Mouse (Mus musculus) lung, postnatal 10 days (tissue): Measurements from ENCODE around the gene Amdhd2.

ENCODE experiments used
- DNase-seq: peaks from one replicate; pipeline ENCODE4 v3.0.0; 2021

The Amdhd2 gene

GRCm38 (mm10) chr17:24197032-24197824 is 33.7 kb upstream of the Amdhd2 start:
- no peak for DNase-seq

- no peak for DNase-seq
These were observed 31.8 kb upstream of the Amdhd2 start for GRCm38 (mm10) chr17:24195349-24195748.

- no peak for DNase-seq
These were observed 30.2 kb upstream of the Amdhd2 start for GRCm38 (mm10) chr17:24193769-24194168.

GRCm38 (mm10) chr17:24193268-24193667 is 29.7 kb upstream of the Amdhd2 start:
- DNase-seq, result no peak

- no peak for DNase-seq
These were observed 29.3 kb upstream of the Amdhd2 start for GRCm38 (mm10) chr17:24192848-24193247.

- no peak for DNase-seq
These were observed 27.9 kb upstream of the Amdhd2 start for GRCm38 (mm10) chr17:24191481-24191880.

GRCm38 (mm10) chr17:24190934-24191333 is 27.4 kb upstream of the Amdhd2 start:
- no peak for DNase-seq

- no peak for DNase-seq
These were observed 10.7 kb upstream of the Amdhd2 start for GRCm38 (mm10) chr17:24174259-24174658.

- DNase-seq, result peak; percentile 81
These were observed 9.9 kb upstream of the Amdhd2 start for GRCm38 (mm10) chr17:24173423-24173822.

- DNase-seq, result no peak
These were observed 8.2 kb upstream of the Amdhd2 start for GRCm38 (mm10) chr17:24171738-24172137.

GRCm38 (mm10) chr17:24170729-24171128 is 7.2 kb upstream of the Amdhd2 start:
- no peak for DNase-seq

- DNase-seq, result no peak
These were observed 6.6 kb upstream of the Amdhd2 start for GRCm38 (mm10) chr17:24170125-24170524.

- DNase-seq, result peak; percentile 96
These were observed 5.9 kb upstream of the Amdhd2 start, which contains the start of gene Atp6v0c for GRCm38 (mm10) chr17:24169317-24170065. TSS of gene Atp6v0c (minus strand) at chr17:24169702.

GRCm38 (mm10) chr17:24168590-24169277 is 5.2 kb upstream of the Amdhd2 start:
- peak; percentile 72 for DNase-seq

GRCm38 (mm10) chr17:24167891-24168505 is 4.4 kb upstream of the Amdhd2 start:
- DNase-seq, result no peak

- no peak for DNase-seq
These were observed 3.6 kb upstream of the Amdhd2 start for GRCm38 (mm10) chr17:24167120-24167519.

- DNase-seq, result peak; percentile 23
These were observed 1.1 kb upstream of the Amdhd2 start for GRCm38 (mm10) chr17:24164566-24165259.

- peak; percentile 65 for DNase-seq
These were observed 886 bp downstream of the Amdhd2 start for GRCm38 (mm10) chr17:24162584-24163175.

GRCm38 (mm10) chr17:24161466-24161865 is 2.1 kb downstream of the Amdhd2 start:
- peak; percentile 32 for DNase-seq

- DNase-seq, result no peak
These were observed 6.0 kb downstream of the Amdhd2 start for GRCm38 (mm10) chr17:24157526-24157925.

- no peak for DNase-seq
These were observed 6.4 kb downstream of the Amdhd2 start for GRCm38 (mm10) chr17:24157121-24157520.

GRCm38 (mm10) chr17:24156394-24156793 is 7.2 kb downstream of the Amdhd2 start:
- DNase-seq, result no peak
